Mouse (Mus musculus) T-helper 2 cell (primary cell): ENCODE measurements at regions not wholly inside any gene's neighbourhood (a gene's known extent, or its start where the extent isn't known, plus 50 kb on each side); places are given as distances from the start of the nearest gene placed in this dataset.

Source experiments
- in situ Hi-C: fragments of 300-600 bp; cut with MboI, MseI; formaldehyde crosslinking; loops from one replicate; pipeline ENCODE4 v1.15.1; 2025; ENCODE audit warnings: high pct_unique_total_duplicates

GRCm38 (mm10) chr14:76641752-76642529, 85.3 kb upstream of the Serp2 start:
- in situ Hi-C loops: no loop called here

DNA sequence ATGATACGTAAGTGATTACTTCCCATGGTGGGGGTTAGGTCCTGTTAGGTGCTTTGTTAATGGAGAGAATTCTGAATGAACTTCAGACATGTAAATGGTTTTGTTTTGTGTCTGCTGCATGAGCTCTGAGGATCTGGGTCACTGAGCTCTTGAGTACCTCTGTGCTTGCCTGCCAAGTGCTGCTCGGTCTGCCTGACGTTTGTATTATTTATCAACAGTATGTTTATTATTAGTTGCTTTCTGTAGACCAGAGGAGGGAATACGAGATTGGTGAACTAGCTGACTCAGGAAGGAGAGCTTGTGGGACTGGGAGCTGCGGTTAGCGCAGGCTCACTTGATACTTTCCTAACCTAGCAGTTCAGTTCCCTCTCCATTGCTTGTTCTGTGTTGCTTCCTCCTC, 76.5 kb upstream of the Serp2 start:
- in situ Hi-C loops: no loop called here

DNA sequence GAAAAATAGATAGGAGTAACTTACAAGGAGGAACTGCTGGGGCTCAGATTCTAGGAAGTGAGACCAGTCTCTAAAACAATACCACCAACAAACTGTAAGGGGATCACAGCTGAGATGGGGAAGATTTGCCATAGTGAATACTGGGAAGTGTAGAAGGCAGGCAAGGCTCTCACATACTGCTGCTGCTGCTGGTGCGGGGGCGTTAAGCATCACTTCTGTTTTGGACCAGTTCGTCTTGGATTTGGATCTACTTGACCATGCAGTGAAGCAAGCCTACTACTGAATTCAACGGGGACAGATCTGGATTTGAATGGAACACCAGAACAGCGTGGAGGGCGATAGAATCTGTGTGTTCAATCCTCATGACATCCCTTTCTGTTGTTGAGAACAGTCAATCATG, 76.1 kb upstream of the Serp2 start:
- in situ Hi-C loops: no loop called here

DNA sequence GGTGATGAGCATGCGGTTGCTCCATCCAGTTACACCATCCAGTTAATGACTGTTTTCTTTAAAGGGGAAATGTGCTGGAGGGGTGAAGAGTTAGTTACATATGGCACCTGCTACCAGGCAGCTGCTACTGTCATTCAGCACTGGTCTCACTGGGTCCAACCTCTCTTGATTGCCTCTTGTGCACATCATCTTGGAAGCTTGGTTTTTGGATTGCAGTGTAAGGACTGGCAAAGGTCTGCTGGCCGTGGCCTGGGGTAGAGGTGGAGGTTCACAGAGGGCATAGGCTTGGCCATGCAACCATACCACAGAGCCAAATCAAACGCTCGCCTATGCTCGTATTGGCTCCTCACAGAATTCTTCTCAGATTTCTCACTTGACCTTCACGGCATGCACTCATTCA, 75.1 kb upstream of the Serp2 start:
- in situ Hi-C loops: no loop called here

GRCm38 (mm10) chr14:76631181-76631580, 74.5 kb upstream of the Serp2 start:
- in situ Hi-C loops: no loop called here

DNA sequence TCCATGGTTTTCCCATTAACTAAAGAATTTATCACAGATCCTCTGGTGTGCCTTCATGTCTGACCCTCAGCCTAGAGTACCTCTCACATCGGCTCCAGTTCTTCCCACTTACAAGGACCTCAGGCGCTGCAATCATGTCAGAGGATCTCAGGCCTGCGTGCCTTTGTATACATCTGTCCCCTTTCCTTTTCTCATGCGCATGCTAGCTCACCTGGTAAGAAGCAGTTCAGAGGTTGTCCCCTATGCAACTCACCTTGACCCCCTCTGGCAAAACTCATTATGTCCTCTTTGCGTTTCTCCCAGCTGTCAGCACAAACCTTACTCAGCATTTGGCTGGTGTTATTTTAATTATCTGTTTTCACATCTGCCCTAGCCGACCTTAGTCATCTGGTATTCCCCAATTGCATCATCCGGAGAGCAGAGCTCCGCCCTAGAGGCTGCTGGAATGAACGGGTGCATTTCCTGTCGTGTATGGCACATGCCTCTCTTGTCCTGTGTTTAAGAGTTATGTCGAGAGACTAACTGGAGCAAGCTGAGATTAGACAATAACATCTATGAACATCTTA, 73.3 kb upstream of the Serp2 start:
- in situ Hi-C loops: no loop called here

- in situ Hi-C loops: no loop called here
Measured at GRCm38 (mm10) chr14:76628182-76628892, 71.6 kb upstream of the Serp2 start.

- in situ Hi-C loops: no loop called here
Measured at GRCm38 (mm10) chr14:76625589-76626368, 69.1 kb upstream of the Serp2 start.

- in situ Hi-C loops: no loop called here
Measured at GRCm38 (mm10) chr14:76624626-76625378, 68.1 kb upstream of the Serp2 start.

GRCm38 (mm10) chr14:76623371-76623988, 66.8 kb upstream of the Serp2 start:
- in situ Hi-C loops: no loop called here

- in situ Hi-C loops: no loop called here
Measured at GRCm38 (mm10) chr14:76622634-76623291, 66.1 kb upstream of the Serp2 start.

DNA sequence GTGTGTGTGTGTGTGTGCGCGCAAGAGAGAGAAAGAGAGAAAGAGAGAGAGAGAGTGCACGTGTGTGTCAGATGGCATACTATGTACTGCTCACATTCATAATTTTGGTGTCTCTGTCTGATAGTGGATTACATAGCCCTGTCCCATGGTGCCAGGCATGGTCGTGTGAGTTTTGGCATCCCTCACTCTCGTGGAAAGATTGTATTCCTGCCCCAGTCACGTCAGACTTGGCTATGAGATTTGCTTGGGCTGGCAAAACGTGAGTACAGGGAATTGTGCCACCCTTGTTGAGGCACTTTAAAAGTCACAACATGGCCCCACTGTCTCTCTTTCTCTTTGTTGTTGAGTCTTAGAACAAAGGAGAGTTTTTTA, 62.3 kb upstream of the Serp2 start:
- in situ Hi-C loops: loop anchor here (10.0 kb wide), 1 partner anchor 1316 kb away; no protein-coding TSS in a partner anchor

- in situ Hi-C loops: loop anchor here (10.0 kb wide), 1 partner anchor 1316 kb away; no protein-coding TSS in a partner anchor
Measured at GRCm38 (mm10) chr14:76618331-76619037, 61.8 kb upstream of the Serp2 start.

DNA sequence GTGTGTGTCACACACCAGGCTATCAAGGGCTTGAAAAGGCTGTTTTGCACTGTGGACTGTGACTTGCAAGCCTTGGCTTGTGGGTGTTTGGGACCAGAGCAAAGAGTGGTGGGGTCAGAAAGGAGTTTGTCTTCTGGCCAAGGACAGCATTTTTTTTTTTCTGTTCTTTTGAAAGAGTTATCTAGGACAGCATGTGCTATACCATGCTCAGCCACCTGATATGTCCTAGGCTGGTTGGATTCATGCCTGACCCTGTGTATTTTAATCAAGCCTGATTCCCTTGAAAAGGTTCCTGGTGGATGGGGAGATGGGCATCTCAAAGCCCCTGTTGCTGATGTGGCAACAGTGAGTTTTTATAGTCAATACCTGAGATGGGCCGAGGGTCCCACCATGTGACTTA, 61.2 kb upstream of the Serp2 start:
- in situ Hi-C loops: loop anchor here (10.0 kb wide), 1 partner anchor 1317 kb away; no protein-coding TSS in a partner anchor

DNA sequence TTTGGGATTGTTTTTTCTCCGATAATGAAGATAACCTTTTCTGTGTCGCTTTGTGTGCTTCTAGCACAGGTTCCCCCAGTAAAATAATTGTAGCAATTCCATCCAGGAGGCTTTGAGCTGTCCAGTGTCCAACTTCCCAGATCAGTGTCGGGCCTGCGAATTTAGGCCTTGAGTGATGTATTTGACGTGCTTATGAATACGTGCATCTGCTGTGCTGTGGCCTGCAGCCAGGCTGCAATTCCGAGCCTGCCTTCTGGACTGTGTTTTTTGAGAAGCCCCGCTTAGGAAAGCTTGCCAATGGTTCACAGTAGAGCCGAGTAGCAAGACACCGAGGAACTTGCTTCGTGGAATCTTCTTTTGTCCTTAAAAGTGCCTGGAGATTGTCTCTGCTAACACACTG, 60.8 kb upstream of the Serp2 start:
- in situ Hi-C loops: loop anchor here (10.0 kb wide), 1 partner anchor 1317 kb away; no protein-coding TSS in a partner anchor

- in situ Hi-C loops: loop anchor here (10.0 kb wide), 1 partner anchor 1318 kb away; no protein-coding TSS in a partner anchor
Measured at GRCm38 (mm10) chr14:76616367-76616683, 59.6 kb upstream of the Serp2 start.

DNA sequence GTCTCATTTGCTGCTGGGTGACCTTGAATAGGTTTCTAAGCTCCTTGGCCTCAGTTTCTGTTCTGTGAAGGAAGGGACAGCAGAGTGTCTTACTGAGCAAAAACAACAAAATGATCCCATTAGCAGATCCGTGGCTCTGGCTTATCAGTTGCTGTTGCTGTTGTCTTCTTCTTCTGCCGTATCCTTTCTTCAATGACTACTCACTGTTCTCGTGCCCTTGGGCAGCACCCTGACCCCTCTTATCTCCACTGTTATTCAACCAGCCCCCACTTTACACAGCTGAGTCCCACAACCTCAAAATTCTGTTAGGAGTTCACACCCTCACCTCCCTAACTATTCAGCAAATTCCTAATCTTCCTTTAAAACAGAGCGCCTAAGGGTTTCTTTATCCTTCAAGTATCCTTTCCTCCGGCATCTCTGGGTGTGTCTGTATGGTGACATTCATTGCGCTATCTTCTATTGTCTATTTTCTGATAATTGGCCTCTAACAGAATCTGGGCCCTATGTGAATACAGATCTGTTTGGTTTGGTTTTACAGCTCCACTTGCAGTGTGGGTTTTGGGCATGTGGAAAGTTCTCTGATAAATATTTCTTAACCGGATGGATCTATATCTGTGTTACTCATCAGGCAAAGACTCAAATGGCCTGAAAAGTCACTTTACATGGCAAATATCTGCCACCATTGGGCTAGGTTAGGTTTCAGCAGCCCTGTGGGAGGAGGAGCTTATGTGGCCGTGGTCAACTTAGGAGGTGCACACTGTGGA, 59.1 kb upstream of the Serp2 start:
- in situ Hi-C loops: loop anchor here (10.0 kb wide), 1 partner anchor 1319 kb away; no protein-coding TSS in a partner anchor

GRCm38 (mm10) chr14:76615182-76615581, 58.5 kb upstream of the Serp2 start:
- in situ Hi-C loops: loop anchor here (10.0 kb wide), 1 partner anchor 1320 kb away; no protein-coding TSS in a partner anchor
